Mouse (Mus musculus) olfactory bulb, adult 2 months (tissue): ENCODE data around the gene Pfdn5.

Experiments
- CTCF ChIP-seq: fragments of 200-500 bp; IDR thresholded peaks from 2 replicates; pipeline ENCODE4 v1.5.1; 2012; ENCODE audit warnings: low read depth, mild to moderate bottlenecking, low read length, moderate library complexity; ENCODE audit not compliant: insufficient read depth
- POLR2A ChIP-seq: fragments of 200-500 bp; IDR thresholded peaks from 2 replicates; pipeline ENCODE4 v1.6.1; 2012; ENCODE audit warnings: mild to moderate bottlenecking, low read depth, low read length, moderate library complexity; ENCODE audit not compliant: insufficient read depth

DNA sequence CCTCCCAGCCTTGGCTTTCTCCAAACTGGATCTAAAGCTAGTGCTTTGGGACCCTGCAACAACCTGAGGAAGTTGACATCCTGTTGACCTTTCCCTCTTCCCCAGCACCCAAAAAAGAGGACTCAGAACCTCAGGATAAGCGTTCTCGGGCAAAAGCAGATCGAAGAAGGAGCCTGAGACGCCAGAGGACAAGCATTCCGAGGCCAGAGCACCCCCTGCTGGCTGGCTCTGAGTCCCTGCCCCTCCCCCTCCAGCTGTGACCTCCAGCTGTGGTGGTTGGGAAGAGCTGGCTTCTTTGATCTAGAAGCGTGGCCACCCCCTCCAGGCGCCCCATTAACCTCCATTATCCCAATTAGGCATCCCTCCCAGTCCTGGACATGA, 51.2 kb downstream of the Pfdn5 start:
- peak; percentile 67 for TF ChIP-seq CTCF
- no peak for TF ChIP-seq POLR2A
